Mouse (Mus musculus) 3T3-L1 (cell line): ENCODE data around the gene Uba52.

Source experiments
- DNase-seq: peaks from one replicate; pipeline ENCODE4 v3.0.0-alpha.2; 2015; ENCODE audit warnings: low read depth, low spot score

The Uba52 gene

DNA sequence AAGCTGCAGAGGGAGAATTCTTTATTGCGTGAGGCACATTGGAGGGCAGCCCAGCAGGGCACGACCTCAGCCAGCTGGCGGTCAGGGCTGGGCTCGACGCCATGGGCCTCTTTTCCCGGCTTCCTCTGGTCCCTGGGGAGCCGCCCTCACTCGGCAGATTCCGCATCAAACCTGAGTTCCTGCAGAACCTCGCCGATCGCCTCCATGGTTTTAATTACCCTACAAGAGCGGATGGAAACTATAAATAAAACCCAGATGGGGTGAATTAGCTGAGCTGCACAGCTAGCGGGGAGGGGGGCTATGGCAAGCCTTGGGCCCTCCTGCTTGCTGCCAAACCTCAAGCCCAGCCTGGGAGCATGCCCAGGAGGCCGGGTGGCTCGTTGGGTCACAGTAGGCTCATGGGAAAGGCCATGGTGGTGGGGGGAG lies 6.3 kb downstream of the Uba52 start:
- DNase-seq, result peak; percentile 99

- DNase-seq, result peak; percentile 70
Measured at GRCm38 (mm10) chr8:70503062-70503750, 7.4 kb downstream of the Uba52 start.

DNA sequence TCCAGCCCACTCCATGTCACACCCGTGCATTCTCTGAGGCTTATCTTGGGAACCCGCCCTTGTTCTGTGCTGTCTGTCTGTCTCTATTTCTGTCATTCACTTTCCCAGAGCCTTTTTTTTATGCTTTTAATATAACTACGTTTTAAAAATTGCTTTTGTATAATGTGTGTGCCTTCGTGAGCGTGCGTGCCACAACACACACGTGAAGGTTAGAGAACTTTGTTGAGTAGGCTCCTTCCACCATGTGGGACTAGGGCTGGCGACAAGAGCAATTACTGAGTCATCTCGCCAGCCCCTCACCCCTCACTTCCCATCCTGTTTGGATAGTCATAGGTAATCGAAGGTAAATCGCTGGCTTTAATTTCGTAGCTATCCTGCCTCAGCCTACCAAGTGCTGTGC lies 8.1 kb downstream of the Uba52 start:
- DNase-seq, result no peak

GRCm38 (mm10) chr8:70501820-70502529 lies 8.6 kb downstream of the Uba52 start:
- no peak for DNase-seq

GRCm38 (mm10) chr8:70500386-70501301 lies 10.0 kb downstream of the Uba52 start:
- DNase-seq, result no peak

DNA sequence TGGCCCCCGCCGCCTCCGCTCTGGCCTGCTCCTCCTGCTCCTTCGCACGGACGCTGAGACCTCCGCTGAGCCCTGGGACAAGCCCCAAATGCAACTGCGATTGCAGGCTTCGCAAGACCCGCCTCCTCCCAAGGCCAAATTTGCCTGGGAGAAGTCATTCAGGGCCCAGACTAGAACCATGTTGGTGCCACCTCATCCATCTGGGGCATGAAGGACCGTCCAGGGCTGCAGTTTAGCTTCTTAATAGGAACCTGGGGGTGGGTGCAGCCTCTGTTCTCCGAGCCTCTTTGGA lies 14.9 kb downstream of the Uba52 start:
- no peak for DNase-seq

DNA sequence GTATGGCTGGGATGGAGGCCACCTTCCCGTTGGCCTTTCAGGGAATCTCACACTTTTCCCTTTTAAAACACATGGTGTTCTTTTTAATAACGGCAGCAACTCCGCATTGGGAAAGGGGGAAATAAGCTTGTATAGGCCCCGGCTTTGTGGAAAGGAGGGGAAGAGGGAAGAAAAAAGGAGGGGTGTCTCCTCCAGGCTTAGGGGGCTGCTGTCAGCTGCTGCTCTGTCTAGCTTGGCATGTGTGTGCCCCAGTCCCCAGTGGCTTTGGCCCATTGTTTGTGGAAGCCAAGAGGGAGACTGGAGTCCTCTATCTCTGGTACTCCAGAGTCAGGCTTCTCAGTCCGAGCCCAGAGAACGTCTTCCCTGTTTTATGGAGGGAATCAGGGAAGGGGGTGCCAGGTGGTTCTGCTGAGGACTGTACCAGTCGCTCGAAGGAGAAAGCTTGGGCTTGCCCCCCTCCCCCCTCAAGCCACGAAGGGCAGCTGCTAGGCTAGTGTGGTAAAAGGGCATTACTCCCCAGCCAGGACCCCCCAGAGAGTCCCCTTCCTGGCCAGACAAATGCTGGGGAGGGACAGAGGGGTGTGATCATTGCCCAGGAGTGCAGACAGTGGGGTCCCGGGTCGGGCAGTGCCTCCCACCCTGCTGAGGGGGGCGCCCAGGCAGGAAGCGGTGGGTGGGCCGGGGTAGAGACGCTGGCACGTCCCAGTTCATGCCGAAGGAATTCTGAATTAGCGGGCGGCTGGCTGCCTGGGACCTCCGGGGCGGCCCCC lies 15.4 kb downstream of the Uba52 start:
- DNase-seq, result no peak

DNA sequence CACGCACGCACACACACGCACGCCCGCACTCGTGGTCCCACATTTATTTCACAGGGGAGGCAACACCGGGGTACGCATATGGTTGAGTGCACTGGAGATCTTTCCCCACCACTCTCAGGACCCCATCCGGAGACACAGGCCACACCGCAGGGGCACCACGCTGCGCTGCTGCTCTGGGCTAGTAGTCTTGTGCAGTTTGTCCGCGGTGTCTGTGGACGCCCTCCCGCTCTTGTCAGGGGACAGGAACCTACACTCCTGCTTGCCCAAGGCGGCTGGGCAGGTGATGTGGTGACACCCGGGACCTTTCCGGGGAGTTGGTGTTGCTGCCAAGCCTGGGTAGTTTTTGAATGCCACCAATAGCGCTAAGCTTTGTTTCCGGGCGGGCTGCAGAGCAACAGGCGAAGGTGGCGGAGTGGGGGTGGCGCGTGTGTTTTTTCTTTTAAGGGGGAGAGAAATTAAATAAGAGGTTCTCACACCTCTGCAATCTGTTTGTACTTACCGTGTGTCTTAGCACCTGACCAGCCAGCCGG lies 16.1 kb downstream of the Uba52 start:
- DNase-seq, result no peak

- DNase-seq, result no peak
Measured at GRCm38 (mm10) chr8:70493692-70494415, 16.7 kb downstream of the Uba52 start.

DNA sequence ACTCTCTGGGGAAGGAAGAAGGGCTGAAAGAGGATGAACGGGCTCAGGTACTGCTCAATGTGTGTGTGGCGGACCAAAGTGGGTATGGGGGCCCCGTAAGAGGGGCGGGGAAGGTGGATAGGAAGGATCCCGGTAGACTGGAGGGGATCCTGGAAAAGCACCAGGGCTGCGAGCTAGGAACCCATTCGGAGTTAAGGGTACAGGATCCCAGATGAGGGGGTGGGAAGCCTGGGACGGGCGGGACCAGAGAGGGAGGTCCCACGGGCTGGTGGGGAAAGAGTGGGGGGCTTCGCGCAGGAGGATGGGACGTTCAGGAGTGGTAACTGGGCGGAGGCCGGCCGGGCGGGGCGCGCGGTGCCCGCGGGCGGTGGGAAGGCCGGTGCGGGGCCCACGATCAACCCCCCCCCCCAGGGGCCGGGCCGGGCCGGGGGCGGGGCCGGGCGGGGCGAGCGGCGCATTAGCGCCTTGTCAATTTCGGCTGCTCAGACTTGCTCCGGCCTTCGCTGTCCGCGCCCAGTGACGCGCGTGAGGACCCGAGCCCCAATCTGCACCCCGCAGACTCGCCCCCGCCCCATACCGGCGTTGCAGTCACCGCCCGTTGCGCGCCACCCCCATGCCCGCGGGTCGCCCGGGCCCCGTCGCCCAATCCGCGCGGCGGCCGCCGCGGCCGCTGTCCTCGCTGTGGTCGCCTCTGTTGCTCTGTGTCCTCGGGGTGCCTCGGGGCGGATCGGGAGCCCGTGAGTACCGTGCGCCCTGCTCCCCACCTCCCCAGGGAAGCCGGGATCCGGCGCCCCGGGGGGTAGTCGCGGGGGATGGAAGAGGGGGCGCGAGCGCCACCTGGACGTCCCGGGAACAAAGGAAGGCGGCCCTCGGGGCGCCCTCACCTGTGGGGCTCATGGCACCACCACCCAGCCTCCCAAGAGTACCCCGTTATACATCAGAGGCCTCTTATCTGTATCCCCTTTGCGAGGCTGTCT lies 17.6 kb downstream of the Uba52 start, which contains the start of gene Crlf1:
Gene Crlf1 (plus strand): TSS at position 495 of the 977 bp plus-strand sequence.
- DNase-seq, result no peak

DNA sequence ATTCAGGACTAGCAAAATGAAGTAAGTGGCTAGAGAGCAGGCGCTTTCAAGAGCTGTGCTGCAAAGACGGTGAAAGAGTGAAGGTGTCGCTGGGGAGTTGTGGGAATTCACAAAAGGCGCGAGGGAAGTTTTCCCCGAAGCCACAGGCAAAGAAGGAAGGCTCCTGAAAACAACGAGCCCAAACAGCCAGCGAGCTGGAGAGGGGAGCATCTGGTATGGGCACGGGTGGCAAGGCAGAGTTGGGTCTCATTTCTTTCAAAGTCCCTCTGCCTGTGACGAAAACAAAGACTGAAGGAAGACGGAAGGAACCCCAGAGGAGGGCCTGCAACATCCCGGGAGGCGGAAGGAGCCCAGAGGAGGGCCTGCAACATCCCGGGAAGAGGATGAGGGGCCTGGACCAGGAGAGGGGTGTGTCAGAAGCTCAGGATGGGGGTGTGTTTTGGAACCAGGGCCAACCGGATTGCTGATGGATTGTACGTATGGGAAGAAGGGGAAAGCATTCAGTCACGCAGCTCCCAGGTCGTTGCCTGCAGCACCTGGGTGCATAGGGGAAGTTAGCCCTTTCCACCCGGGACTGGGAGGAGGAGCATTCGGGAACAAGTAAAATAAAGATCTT lies 19.6 kb downstream of the Uba52 start:
- no peak for DNase-seq

DNA sequence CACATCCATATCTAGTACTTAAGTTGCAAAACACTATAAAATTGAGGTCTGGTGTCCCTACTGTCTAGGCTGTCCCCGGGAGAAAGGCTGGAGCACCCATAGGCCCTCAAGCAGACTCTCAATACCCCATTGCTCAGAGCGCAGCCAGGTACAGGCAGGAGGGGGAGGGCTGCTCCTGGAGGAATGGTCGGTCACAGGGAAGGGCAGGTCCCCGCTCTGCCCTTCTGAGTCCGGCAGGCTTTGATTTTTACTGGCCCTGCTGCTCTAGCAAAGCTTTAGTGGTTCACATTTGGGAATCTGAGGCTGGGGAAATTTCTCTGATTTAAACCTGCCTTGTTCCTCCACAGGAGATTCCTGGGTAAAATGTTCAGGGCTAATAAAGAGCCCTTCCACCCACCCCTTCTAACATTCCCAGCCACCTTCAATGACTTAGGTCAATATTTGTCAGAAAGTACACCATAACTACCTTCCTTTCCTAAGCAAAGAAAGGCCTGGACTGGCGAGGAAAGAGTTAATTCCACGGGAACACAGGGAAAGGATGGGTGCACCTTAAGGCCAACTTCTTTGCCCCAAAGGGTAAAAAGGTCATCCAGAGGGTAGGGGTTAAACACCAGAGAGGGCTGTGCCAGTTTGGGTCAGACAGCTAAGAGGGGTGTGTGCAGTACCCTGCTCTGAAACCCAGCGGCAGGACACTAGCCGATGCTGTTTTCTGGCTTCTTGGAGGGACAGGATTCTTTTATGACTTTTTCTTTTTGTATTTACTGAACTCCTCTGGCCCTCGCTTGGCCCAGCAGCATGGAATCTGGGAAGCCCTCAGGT lies 20.3 kb downstream of the Uba52 start:
- no peak for DNase-seq

DNA sequence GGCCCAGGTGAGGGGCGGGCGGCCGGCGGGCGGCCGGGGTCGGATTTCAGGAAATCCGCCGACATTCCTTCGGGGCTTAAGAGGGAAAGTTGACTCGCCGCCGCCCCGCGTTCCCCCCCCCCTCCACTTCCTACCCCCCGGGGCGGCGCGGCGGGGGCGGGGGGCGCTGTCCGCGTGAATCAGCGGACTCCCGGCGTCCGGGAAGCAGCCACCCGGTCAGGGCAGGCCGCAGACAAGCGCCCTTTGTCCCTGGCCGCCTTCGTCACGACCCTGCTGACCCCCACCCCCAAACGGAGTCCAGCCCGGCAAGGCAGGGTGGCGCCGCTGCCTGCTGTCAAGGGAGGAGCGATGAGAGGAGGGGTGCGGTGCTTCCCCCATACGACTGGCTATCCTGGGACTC lies 21.0 kb downstream of the Uba52 start:
- no peak for DNase-seq

DNA sequence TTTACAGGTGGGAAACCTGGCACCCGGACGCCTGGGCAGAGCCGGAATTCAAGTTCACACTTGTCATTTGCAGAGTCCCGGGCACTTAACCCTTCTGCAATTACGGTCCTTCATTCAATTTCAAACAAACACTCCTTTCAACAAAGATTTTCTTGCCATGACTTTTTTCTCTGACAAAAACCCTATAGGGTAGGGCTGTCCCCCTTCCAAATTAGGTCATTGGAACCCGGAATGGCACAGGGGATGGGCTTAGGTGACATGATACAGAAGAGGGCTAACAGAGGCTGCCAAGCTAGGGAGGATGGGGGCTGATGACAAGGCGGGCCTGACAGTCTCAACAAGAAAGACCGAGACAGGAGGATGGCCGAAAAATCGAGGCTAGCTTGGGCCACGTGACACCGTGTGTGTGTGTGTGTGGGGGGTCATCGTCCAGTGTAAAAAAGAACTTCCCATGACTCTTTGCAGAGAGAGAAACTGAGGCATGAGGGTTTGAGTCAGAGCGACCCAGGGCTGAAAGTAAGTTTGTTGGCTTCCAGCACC lies 21.6 kb downstream of the Uba52 start:
- DNase-seq, result no peak

DNA sequence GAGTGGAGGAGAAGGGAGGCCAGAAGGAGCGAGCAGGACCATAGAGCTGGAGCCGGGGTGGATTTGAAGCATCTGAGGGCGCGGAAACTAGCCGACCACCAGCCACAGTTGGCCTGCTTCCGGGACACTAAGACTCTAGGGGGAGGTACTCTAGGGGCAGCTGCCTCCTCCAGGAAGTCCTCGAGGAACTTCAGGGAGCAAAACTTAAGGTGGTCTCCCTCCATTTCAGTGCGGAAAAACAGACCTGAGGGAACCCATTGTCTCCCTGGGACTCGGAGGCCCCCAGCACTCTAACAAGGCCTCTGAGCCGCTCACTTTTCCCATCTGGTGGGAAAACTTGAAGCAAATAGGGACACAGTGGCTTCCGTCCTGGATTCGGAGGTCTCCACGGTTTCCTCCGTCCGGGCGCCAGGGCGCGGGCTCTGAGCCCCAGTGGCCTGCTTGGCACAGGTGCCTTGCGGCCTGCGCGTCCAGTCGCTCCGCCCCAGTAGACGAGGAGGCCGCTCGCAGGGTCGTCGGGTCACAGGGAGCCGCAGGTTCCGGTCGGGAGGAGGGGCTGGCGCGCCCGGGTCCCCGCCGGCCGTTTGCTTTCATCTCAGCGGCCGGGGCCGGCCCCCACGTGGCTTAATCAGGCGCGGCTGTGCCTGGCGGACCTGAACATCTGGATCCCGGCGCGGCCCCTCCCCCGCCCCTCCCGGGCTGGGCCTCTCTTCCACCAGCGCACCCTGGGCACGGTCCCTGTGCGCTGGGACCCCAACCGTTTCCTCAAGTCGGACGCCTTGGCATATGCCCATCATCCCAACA lies 22.4 kb downstream of the Uba52 start:
- no peak for DNase-seq

DNA sequence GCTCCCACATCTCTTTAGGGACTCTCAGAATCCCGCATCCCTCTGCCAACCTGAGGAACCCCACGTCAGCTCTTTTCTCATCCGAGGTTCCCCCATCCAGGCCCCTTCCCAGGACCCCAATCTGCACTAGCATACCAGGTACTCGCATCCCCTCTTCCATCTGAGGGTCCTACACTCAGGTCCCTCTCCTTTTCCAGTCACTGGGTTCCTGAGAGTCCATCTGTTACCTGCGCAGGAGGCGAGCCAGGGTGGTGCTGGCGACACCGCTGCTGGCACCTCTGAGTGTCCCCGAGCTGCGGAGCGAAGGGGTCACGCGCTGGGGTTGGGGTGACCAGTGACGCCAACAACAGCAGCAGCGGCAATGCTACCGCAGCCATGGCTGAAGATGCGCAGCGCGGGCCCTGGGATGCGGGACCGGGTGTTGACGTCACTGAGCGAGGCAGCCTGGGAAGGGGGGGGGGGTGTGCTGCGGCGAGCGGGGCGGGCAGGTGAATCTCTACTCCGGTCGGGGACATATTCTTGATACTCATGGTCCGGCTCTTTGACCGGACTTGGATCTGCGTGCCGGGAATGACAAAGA lies 23.6 kb downstream of the Uba52 start, which contains the start of gene Tmem59l:
Gene Tmem59l (minus strand): TSS at position 418 of the 580 bp plus-strand sequence.
- DNase-seq, result no peak
